Mouse (Mus musculus) thymus, postnatal 4 days (tissue): ENCODE data around the gene Car14.
"Not testable (repeated sequence)": the region's sequence is repeated elsewhere in the genome, so short reads cannot be mapped to it uniquely, and the experiment has no call there.

Experiments used
- DNase-seq: peaks from one replicate; pipeline ENCODE4 v3.0.0; 2021

The Car14 gene

GRCm38 (mm10) chr3:95891211-95892065 is 13.1 kb downstream of the Car14 start, which contains the start of gene BC028528:
TSS of gene BC028528 (minus strand) at chr3:95892005.
- DNase-seq, result no peak

DNA sequence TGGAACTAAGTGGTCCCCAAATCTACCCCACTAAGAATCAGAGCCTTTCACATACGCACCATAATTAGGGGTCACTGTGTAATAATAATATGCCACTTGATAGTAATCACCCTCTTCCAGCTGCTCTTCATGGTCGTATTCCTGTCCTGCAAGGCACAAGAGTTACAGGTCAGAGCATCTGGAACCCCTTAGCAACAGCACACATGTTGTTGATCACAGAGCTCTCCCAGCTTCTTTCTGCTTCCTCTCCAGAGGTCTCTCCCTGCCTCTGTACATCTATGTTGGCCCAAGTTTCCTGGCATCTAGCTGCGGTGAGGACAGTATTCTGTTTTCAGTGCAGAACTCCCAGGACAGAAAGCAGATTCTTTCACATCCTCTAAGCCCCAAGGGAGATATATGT is 14.8 kb downstream of the Car14 start:
- DNase-seq, result no peak

DNA sequence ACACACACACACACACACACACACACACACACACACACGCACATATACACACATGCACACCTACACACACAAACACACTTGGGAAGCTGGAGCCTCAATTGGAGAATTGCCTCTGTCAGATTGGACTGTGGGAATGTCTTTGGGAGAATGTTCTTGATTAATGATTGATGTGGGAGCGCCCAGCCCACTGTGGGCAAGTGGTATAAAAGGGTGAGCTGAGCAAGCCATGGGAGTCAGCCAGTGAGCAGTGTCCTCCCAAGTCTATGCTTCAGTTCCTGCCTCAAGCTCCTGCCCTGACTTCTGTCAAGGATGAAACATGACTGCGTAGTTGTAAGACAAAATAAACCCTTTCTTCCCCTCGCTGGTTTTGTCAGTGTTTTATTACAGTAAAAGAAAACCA is 16.9 kb downstream of the Car14 start:
- no peak for DNase-seq

GRCm38 (mm10) chr3:95884400-95884799 is 20.1 kb downstream of the Car14 start:
- DNase-seq, result no peak

DNA sequence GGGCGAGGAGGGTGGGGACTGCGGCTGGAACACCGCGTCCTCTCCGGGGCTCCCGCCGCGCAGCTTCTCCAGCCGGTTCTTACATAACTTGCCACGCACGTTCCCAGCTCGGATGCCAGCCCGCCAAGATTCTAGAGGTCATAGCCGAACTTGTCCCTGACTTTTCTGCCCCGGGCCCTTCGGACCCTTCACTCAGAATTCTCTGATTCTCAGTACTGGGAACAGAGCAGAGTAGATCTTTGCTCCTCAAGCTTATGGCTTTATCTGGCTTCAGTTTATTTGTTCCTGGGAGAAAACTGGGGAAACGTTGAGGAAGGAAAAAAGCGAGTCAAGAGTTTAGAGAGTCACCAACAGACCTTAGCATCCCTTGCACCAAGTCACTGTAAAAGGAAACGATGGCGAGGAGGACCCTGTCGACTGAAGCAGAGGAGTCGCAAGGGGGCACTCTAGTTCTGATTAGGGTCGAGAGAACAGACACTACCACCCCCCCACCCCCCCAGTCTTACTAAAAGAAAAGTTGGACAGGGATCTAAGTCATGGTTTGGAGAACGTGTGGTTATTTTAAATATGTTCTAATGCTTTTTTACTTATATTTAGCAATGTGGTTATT is 21.6 kb downstream of the Car14 start:
- peak; percentile 88 for DNase-seq

GRCm38 (mm10) chr3:95881979-95882815 is 22.3 kb downstream of the Car14 start, which contains the start of gene Ciart:
TSS of gene Ciart (minus strand) at chr3:95882251.
- peak; percentile 88 for DNase-seq

DNA sequence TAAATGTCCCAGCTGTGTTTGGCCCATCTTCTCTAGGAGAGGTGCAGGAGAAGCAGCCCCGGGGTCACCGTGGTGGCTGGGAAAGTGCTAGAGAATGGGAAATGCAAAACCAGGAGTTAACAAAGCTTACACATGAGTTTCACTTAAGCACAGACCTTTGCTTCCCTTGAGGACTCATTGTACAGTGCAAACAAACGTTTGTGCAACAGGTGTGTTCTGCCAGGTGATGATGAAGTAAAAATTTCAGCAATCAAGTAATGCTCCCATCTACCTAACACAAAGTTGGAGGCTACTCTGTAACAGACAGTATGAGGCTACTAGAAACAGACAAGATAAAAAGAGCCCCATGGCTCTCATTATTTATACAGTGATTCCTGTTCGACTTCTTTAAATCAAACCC is 25.4 kb downstream of the Car14 start:
- no peak for DNase-seq

- DNase-seq, result no peak
These were observed 32.4 kb downstream of the Car14 start for GRCm38 (mm10) chr3:95872048-95872447.

DNA sequence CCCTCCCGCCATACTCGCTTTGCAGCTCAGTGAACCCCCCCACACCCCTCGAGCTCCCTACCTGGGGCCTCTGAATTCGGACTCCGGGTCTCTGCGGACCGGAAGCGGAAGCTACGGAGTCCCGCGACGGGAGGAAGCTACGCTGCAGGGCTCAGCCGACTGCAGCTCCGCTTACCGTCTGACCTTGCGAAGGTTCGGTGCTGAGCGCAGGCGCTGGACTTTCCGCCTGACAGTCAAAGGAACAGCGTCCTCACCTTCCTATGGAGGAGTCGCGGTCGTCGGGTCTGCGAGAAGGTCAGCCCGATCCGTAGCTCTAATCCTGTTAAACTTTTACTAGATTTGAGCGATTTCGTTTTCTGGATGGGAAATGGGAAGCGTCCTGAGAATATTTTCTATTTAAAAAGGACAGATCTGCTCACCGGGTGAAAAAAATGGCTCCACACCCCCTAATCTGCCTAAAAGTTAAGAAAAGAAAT is 33.1 kb downstream of the Car14 start, which contains the start of gene Mrps21:
Mrps21 (minus strand) TSS at position 128 of the 476 bp plus-strand sequence.
- peak; percentile 84 for DNase-seq

DNA sequence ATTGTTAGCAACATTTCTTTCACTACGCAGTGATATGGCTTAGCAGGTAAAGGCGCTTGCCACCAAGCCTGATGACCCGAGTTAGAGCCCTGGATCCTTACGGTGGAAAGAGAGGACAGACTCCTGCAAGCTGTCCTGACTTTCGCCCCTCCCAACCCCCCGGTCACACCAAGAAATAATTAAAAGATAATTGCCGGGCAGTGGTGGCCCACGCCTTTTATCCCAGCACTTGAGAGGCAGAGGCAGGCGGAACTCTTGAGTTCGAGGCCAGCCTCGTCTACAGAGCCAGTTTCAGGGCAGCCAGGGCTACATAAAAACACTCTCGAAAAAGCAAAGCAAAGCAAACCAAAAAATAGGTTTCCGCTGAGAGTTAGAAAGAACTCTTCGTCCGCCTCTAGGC is 33.5 kb downstream of the Car14 start:
- no peak for DNase-seq

GRCm38 (mm10) chr3:95867408-95867807 is 37.1 kb downstream of the Car14 start:
- no peak for DNase-seq

- no peak for DNase-seq
These were observed 38.4 kb downstream of the Car14 start for GRCm38 (mm10) chr3:95866071-95866470.

GRCm38 (mm10) chr3:95865571-95865970 is 38.9 kb downstream of the Car14 start:
- DNase-seq, result no peak

GRCm38 (mm10) chr3:95865050-95865449 is 39.4 kb downstream of the Car14 start:
- DNase-seq, result no peak

- no peak for DNase-seq
These were observed 40.9 kb downstream of the Car14 start for GRCm38 (mm10) chr3:95863578-95863977.

GRCm38 (mm10) chr3:95861796-95862195 is 42.7 kb downstream of the Car14 start:
- DNase-seq, result peak; percentile 74

GRCm38 (mm10) chr3:95861216-95861615 is 43.3 kb downstream of the Car14 start:
- DNase-seq, result peak; percentile 65

GRCm38 (mm10) chr3:95860323-95860722 is 44.2 kb downstream of the Car14 start:
- peak; percentile 25 for DNase-seq

GRCm38 (mm10) chr3:95858278-95858677 is 46.2 kb downstream of the Car14 start:
- DNase-seq, result not testable (repeated sequence)

DNA sequence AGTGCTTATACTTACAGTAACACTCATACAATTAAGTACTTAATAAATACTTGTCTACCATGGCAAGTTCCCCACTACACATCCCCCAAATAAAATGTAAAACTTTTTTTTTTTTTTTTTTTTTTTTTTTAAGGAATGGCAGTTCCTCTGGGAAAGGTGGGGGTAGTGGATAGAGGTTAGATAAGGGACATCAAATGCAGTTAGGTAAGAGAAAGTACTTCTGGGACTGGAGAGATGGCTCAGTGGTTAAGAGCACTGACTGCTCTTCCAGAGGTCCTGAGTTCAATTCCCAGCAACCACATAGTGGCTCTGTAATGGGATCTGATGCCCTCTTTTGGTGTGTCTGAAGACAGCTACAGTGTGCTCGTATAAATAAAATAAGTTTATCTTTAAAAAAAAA is 47.4 kb downstream of the Car14 start:
- not testable (repeated sequence) for DNase-seq

DNA sequence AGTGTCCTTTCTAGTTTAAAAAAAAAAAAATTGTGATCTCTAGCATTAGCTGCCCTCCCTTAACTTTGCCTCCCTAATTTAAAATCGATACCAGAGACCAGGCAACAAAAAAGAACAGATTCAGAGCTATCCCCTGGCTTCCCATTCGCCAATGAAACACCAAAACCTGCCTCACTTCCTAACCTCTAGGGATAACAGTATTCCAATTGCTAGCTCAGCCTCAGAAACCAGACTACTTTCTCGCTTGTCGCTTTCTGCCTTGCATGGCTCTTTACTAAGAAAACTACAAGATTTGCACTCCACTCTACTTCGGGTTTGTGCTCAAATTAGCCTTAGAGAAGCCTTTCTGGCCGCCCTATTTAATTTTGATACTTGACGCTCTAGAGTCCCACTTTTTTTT is 48.4 kb downstream of the Car14 start:
- no peak for DNase-seq

- DNase-seq, result peak; percentile 95
These were observed 48.9 kb downstream of the Car14 start, which contains the start of gene Prpf3 for GRCm38 (mm10) chr3:95855502-95856089. TSS of gene Prpf3 (minus strand) at chr3:95855885.

- DNase-seq, result no peak
These were observed 53.2 kb downstream of the Car14 start for GRCm38 (mm10) chr3:95851317-95851716.
